Mouse (Mus musculus) bone marrow macrophage, adult 2 months (primary cell): ENCODE results near the gene Rfx1.

ENCODE experiments used
- CTCF ChIP-seq: IDR thresholded peaks from 2 replicates; pipeline ENCODE4 v1.5.1; 2012; ENCODE audit warnings: low read depth, mild to moderate bottlenecking, low read length, moderate library complexity
- POLR2A ChIP-seq: IDR thresholded peaks from 2 replicates; pipeline ENCODE4 v1.6.1; 2012; ENCODE audit warnings: mild to moderate bottlenecking, low read depth, low read length, borderline replicate concordance

DNA sequence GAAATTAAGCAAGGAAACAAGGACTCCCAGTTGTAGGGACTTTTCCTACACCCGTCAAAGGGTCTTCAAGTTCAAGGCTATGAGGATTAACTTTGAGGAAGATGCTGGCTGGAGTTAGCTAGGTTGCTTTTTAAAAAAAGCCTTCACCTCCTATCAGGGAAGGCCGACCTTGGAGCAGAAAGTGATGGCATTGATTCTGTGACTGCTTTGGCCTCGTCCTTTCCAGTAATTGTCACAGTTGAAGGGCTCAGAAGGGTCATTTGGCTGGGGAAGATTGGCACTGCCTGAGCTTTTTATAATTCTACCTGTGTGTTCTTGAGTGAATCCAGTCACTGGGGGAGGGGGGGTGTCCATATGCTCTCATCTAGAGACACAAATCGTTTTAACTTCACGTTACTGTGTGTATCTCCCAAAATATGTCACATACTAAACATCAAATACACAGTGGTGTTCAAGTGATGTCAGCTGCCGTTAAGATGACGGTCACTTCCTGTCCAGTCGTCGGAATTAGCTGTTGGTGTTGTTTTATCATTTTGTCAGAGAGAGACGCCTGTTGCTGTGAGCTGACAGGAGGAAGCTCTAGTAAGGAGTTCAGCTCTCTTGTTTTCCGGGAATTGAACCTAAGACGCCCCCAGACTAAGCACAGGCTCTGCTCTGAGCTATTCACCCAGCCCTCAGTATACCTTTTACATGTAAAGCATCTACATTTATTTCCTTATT, 1.8 kb downstream of the Rfx1 start:
- TF ChIP-seq POLR2A (no peak), CTCF (no peak)
